Mouse (Mus musculus) v-Abl transformed pro-B cells (cell line): ENCODE measurements around the gene St6galnac6.

Experiments
- in situ Hi-C, 2 experiments: fragments of 400-800 bp; cut with MboI; formaldehyde crosslinking; loops; one replicate each; pipeline ENCODE4 v1.15.1; 2025; ENCODE audit not compliant: unreplicated experiment in 2 of 2

The St6galnac6 gene

DNA sequence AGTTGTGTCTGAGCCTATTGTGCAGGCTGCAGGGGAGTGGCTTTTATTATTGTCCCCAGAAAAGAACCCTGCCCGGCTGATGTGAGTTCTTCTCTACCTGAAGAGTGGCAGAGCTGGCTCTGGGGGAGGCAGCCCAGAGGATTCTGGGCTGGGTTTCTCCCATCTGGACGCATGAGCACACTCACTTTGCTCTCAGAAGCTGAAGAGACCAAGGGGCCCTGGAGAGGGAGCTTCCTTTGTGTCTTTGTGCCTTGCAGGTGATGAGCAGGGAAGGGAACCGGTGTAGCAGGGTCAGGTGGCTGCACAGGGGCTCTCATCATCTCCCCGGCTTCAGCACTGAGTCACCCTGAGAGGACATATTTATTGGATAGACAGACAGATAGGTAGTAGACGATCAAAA lies 62.8 kb downstream of the St6galnac6 start:
- in situ Hi-C loops = no loop called here

DNA sequence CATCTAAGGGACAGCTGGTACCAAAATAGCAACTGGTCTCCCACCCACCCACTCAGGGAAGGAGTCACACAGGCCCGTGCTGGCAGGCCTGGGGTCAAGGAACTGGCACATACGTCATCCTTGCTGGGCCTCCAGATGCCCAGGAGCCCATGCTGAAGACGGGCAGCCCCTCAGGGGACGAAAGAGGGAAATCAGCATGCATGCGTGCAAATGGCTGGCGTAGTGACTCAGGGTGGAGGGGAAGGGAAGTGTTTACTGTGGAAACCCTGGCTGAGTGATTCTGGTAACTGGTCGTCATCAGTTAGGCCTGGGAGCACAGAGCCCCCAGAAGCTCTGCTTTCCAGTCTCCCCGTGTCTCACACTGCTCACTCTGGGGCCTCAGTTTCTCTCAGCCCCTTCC lies 65.8 kb downstream of the St6galnac6 start:
- in situ Hi-C loops = no loop called here

DNA sequence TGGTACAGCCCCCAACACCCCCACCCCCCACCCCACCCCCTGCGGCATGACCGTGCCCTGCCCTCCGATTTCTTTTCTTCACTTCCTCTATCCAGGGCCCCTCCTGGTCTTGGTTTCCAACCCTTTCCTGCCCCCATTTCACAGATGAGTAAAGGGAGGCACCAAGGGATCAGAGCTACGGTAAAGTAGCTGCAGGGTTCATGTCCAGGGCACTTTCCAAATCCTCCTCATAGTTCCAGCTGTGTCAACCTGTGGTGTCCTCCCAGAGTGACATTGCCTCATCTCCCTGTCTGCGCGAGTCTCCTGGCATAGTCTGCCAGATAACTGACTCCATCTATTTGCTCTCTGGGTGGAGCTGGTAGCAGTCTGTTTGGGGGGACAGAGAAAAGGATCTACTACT lies 66.3 kb downstream of the St6galnac6 start:
- in situ Hi-C loops = no loop called here

DNA sequence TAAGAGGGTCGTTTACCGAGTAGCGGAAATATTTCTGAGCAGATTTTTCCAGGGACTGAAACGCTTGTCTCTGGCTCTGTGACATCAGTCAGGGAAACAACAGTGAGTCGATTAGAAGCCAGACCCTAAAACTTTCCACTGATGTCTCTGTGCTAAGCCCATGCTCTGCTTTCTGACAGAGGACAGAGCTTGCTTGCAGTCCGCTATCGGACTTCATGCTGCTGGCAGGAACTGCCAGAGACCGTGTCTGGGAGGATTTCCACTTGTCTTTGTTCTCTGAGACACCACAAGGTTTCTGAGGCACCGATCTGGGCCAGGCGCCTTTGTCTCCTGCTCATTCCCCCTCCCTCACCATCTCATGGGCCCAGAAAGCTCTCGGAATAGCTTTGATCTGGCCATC lies 68.3 kb downstream of the St6galnac6 start:
- in situ Hi-C loops = no loop called here

DNA sequence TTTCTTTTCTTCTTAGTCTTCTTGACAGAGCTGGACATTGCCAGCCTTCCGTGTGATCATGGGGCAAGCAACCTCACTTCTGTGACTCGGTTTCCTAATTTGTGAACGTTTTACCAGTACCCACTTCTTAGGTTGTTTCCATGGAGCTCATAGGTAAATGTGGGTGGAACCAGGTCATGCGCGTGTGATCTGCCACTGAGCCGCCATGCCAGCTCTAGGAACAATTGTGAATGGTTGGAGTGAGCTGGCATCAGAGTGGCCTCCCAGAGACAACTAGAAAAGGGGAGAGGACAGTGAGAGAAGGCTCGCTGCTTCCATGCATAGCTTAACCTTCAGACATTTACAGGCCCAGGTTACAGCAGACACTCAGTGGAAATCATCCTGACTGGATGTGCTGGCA lies 68.7 kb downstream of the St6galnac6 start:
- in situ Hi-C loops = no loop called here

DNA sequence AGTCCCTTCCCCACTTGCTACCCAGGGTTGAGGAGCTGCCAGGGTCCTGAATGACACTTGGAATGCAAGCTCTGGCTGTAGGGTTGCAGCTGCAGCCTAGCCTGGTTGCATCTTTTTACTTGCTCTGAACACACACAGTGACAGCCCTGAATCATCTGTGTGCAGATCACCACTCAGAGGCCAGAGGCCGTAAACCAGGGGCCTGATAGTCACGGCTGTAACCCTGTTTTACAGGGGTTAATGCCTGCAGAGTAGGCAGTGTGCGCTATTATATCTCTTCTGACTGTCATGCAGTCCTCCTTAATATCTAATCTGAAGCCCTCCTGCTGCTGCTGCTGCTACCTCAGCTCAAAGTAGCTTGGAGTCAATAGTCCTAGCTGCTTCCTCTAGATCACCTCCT lies 70.4 kb downstream of the St6galnac6 start:
- in situ Hi-C loops = no loop called here
